Mouse (Mus musculus) retina, adult 2 months (tissue): ENCODE results near the gene Acsl3.
A peak's percentile ranks its signal among the peaks of the same experiment; 100 is the strongest.

Experiments used
- DNase-seq: peaks from one replicate; pipeline ENCODE4 v3.0.0-alpha.2; 2012; ENCODE audit warnings: low read depth, low spot score

Acsl3 gene

DNA sequence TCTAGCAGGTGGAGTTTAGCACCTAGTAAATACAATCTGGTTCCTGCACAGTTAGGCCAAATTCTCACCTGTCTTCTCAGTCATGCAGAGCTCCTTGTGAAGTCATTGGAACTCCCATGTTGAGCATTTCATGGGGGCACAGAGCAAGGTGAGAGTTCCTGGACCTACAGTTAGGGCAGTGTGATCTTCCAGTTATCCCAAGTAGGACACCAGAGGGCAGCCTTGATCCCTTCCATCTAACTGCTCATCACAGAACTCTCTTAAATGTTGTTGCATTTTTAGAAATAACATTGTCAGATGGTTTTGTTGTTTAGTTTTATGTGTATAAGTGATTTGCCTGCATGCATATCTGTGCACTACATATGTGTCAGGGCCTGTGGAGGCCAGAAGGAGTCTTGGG, 29.2 kb downstream of the Acsl3 start:
- DNase-seq, result peak; percentile 18

DNA sequence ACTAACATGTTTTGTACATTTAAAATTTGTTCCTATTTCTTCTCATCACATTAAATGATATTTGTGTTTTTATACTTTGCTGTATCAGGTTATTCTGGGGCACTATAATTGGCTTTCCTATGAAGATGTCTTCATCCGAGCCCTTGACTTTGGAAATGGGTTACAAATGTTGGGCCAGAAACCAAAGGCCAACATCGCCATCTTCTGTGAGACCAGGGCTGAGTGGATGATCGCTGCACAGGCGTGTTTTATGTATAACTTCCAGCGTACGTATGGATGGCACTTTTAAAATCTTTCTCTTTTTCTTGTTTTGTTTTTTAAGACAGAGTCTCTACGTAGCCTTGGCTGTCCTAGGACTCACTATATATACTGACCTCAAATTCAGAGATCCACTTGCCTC, 30.5 kb downstream of the Acsl3 start:
- no peak for DNase-seq

DNA sequence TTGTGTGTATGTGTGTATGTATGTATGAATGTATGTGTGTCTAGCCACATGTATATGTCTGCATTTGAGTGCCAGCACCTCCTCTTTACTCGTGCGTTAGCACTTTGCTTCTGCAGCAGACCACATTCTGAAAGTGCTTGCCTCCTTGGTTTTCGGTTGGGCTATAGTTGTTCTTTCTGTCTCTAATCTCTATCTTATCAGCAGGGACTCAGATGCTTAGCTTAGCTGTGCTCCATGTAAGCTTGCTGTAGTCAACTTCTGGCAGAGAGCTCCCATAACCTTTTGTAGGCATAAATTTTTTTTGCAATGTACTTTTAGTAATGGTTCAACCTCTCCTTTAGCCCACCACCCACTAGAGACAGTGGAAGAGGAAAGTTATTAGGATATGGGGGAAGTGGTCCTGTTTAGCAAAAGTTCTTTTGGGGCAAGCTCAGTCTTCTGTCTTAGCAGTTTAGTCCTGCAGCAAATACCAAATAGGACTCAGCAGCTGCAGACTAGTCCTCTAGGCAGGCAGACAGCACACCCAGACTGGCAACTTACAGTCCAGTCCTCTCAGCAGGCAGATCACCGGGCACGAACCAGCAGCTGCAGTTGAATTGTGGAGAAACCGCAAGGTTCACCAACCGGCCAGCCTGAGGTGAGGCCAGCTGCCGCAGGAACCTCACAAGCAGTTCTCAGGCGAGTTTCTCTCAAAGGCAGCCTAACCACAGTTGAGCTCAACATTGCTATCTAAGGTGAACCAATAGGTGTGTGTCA, 37.1 kb downstream of the Acsl3 start:
- DNase-seq, result no peak

DNA sequence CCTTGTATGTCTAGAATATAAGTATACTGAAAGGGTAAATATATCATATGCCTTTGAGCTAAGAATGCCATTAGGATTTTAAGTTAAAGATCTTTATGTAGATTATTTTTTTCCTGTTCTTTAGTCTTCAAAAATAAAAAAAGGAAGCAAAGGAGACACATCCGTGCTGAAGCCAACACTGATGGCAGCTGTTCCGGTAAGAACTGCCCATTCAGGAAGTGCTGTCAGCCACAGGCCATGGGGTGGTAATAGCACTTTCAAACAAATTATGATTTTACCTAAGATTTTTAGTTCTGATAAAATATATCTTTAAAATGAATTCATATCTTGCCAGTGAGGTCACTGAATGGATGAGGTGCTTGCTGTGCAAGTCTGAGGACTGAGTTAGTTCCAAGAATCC, 38.7 kb downstream of the Acsl3 start:
- DNase-seq, result no peak

DNA sequence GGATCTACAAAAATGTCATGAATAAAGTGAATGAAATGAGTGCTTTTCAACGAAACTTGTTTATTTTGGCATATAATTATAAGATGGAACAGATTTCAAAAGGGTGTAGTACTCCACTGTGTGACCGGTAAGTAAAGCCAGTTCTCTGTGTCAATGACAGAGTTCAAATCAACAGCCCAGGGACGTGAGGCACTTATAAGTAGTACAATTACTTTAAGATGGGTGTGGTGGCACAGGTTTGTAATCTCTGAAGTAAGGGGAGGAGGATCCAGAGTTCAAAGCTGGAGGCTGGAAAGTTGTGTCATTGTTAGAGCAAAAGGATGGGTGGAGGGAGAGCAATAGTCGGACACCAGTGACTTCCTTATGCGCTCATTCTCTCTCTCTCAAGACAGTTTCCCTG, 39.3 kb downstream of the Acsl3 start:
- DNase-seq, result no peak

DNA sequence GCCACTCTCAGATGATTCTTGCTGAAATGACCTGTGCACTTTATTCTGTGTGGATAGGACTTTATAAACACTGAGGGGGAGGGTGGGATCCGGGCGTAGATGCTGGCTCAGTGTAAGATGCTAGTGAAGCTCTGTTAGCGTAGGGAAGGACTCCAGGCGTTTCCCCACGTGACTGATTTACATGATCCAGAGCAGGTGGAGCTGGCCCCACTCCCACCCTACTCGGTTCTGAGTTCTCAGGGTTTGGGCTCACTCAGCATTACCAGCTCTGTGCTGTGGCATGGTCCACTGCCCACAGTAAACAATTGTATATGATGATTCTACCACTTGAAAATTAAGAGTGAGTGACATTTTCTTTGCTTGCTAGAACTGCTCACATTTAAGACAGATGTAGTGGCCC, 40.5 kb downstream of the Acsl3 start:
- no peak for DNase-seq

DNA sequence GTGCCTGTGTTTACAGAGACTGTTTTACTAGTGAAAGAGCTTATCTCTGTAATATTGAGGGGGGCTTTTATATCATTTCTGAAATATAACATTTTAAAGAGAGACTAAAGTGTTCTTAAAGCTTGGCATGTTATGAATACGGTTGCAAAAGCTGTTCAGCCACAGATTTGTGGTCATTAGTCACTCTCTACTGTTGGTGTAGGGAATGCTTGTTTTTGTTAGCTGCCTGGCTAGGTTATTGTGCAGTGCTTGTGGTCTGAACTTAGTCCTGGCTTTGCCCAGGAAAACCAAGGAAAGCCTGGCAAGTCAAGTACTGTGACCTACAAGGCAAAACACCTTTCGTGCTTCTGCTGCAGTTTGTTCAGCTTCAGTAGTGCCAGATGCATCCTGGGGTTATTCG, 44.1 kb downstream of the Acsl3 start:
- no peak for DNase-seq

DNA sequence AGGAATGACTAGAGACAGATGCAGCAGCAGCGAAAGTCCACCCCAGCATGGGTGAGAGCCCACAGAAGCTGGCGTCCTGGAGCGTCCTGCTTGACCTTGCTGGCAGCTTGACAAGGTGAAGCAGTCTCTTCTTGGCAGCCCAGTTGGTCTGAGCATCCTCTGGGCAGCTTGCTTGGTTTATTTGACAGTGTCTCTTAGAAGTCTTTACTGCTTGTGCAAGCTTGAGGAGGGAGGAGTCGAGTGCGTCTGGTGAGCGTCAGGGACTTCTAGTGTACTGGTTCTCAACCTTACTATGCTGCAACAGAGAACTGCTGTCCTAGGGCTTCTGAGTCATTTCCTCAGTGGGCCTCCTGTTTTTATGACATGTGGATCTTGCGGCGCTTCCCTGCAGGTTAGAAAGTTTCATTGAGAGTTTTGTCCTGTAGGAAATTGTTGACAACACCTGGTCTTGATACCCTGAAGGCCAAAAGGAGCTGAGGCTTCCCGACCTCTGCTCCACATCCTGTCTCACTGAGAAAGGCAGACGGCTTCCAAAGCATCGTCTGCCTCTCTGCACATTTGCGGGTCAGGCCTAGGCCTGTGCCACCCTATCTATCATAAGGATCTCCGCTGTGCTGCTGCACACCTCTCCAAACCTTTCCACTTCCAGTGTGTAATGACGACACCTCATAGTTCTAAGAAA, 44.8 kb downstream of the Acsl3 start:
- DNase-seq, result no peak

DNA sequence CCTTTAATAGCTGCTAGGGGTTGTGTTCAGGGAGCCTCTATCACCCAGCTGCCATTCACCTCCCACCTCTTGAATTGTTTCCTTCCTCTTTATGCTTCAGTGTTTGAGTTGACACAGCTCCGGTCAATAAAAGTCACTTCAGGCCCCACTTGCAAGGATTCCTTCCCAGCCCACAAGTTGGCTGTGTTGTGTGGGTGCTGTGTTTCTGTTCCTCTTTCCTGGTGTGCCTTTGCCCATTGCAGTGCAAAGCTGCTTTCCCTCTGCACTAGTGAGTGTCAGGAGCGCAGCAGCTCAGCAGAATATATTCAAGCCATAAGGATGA, 45.3 kb downstream of the Acsl3 start:
- DNase-seq, result no peak

DNA sequence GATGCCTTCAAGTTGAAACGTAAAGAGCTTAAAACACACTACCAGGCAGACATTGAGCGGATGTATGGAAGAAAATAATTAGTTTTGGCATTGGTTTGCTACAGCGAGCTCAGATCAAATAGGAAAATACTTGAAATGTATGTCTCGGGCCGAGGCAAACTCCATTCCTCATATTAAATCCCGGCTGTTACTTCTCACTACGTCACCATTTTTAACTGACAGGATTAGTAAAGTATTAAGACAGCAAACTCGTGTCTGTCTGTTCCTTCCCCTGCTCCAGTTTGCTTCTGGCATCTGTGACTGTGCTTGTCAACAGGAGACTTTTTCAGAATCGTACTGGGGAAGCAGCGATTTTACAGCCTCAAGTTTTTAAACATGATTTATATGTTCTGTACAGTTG, 48.7 kb downstream of the Acsl3 start:
- DNase-seq, result no peak

DNA sequence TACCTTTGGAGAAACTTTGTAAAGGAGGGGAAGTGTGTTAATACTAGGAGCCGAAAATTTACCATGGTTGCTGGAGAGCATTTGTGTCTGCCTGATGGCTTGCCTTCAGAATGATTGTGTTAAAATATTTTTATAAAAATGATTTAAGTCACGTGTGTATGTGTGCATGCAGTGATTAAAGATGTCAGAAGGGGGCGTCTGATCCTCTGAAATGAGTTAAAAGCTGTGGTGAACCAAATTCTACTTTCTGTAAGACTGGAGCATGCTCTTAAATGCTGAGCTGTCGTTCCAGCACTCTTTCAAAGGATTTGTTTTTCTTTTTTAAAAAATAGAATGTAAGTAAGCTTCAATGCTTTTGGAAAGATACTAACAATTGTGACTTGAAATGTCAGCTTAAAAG, 49.7 kb downstream of the Acsl3 start:
- DNase-seq, result no peak

DNA sequence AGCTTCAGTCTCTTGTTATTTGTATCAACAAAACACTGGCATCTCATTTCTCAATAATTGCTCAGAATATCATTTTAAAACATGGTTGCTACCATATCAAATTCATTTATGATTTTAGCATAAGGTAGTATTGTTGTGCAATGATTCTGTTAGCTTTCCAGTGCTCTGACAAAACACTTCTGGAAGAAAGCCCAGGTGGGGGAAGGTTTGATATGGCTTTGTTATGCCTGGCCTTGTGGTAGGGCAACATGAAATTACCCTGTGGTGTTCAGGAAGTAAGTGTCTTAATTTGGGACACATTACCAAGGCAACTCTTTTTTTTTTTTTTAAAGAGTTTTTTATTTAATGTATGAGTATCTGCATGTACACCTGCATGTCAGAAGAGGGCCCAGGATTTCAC, 52.4 kb downstream of the Acsl3 start:
- DNase-seq, result no peak

DNA sequence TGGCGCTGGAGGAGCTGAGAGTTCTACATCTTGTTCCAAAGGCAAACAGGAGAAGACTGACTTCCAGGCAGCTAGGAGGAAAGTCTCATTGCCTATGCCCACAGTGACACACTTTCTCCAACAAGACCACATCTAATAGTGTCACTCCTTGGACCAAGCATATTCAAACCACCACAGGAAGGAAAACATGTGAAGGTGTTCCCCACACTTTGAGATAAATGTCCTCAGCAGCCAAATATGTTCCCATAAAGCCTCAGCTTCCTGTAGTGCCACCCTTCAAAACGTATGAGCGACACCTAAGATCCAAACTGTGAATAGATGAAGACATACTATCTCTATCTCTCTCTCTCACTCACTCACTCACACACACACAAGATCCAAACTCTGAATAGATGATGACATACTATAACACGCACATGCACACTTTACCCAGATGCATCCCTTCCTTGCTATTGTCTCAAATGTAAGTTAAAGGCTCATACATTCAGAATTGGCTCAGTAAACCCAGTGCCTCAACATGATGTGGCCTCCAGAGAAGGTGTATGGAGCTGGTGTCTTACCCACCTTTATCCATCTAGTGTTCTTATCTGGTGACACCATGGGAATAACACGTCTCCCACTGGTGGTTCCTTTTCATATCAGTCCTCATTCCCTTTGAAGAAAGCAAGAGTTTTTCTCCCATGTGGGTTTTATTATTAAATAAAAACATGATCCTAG, 53.1 kb downstream of the Acsl3 start:
- DNase-seq, result no peak

DNA sequence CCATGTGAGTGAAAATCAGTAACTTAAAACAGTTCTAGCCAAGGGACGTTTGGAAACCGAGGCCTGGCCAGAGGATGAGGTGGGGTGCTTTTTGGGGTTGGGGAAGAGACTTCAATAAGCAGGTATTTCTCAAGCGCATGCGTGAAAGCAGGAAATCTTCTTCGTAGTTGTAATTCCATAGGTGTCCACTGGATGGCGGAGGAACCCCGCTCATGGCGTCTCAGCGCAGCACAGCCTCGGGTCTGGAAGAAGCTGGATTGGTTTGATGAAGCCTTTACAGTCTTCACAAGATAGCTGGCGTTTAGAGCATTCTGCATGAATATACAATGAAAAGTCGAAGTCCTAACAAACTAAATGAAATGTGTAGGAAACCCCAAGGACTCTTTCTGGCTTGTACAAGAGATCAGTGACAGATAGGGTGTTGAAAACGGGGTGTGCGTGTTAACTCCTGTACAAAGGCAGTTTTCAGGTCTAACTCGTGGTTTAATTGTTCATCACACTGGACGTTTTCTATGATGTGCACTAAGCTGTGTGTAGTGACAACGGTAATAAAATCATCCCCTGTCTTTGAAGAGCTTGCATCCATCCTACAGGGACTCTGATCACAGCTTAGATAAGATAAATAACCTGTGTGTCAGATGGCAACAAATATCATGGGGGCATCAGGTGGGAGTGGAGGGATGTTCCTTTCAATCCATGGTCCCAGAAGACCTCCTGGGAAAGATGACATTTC, 67.0 kb downstream of the Acsl3 start:
- peak; percentile 55 for DNase-seq

DNA sequence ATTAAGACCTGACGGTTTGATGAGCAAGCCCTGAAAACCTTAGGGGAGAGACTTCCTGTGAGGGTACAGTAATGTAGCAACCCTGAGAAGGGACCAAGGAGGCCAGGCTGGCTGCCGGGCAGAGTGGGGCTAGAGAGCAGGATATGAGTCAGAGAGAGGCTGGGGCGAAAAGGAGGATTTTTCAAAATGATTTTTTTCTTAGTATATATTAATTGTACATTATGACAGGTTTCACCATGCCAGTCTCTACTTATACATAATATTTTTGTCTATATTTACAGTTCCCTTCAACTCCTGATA, 67.5 kb downstream of the Acsl3 start:
- no peak for DNase-seq

DNA sequence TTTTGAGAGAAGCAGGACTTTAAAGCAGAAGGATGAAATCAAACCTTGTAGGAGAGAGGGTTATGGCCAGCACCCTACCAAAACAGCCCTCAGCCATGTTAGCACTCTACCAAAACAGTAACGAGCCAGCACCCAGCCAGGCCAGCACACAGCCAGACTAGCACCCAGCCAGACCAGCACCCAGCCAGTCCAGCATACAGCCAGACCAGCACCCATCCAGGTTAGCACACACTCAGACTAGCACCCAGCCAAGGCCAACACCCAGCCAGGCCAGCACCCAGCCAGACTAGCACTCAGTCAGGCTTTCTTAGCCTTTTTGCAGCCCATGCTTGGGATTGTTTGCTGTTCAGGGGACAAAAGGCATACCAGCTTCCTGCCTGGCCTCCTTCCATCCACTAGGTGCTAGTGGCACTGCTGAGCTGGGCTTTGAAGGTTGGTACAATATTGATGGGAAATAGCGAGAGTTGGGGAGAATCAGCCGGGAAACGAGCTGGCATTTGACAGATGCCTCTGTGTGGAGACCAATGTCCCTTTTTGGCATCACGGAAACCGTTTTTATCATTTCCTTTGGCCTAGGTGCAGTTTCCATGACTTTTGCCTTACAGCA, 68.1 kb downstream of the Acsl3 start:
- no peak for DNase-seq

DNA sequence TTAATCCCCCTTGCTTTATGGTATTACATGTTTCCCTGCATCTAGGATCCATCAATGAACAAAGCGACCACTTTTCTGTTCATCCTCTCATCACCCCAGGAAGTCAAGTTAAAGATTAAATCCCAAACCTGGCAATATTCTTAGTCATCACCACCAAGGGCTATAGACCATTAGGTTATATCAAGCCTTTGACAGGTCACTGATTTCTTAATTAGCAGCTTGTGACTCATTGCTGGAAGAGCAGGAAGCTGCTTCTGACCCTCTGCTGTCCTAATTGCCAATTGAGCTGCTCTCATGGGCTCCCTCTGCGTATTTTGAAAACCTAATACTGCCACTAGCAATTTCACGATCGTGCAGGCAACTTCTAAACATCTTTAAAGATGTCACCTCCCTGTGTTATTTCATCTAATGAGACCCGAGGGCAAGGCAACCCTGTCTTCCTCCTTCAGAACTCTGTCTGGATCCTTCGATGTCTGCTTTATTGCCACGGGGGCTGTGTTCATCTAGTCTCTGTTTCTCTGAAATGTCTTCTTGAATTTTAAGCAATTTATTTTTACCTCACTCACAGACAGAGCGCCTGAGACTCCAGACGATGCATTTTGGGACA, 72.6 kb downstream of the Acsl3 start:
- no peak for DNase-seq

DNA sequence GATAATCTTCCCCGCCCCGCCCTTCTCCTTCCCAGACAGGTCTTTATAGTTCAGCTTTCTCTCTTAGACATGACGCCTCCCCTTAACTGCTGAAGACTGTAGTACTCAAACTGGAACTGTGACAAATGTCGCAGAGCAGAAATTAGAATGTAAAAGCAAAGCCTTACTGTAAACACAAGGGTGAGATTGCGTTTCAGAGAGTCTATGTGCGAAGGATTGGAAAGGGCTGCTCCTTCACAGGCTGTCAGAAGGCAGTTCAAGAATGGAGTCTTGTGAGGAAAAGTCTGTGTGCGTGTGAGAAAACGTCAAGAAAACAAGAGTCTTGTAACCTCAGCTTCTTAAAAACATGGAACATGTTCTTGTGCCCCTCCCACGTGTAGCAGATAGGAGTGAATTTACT, 74.7 kb downstream of the Acsl3 start:
- DNase-seq, result no peak

DNA sequence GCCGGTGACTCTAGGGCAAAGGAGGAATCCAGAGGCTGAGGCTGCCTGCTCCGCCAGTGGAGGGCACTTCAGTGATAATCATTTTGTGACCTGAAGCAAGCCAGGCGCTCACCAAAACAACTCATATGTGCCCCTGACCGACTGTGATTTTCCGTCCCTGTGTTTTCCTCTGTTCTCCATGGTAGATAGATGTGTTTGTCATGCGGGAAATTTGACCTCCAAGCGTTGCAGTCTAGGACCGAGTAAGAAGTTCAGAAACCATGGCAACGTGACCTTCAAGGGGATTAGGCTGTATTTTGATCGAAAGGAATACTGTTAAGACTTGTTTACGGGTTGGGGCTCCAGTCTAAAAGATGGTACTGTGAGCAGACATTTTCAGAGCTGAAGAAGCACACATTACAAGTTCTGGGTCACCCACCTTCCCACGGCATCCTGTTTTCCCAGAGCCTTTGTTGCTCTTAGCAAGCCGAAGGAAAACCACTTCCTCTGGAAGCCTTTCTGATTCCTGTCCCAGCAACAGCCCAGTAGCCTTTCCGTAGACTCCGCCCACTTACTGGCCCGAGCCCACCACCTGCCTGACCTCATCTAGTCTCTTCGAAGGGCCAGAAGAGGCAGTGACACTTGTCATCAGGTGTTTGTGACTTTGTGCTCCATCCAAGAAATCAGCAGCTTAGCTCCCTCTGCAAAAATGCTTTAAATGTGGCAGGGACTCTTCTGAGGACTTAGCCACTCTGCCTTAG, 76.8 kb downstream of the Acsl3 start:
- no peak for DNase-seq

DNA sequence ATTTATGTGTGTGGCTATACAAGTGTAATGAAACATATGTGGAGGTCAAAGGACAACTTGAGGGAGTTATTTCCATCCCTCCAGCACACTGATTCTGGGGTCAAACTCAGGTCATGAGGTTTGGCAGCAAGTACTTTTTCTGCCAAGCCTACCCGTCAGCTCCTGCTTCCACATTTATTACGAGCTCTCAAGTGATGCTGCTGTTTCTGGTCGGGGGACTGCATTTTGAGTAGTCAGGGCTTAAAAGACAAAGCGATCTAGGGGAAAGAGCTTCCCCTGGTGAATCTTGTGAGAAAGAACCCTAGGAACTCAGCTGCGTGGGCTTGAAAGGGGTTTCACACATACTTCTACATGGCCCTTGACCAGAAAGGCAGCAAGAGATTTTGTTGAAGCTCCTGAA, 80.0 kb downstream of the Acsl3 start:
- DNase-seq, result no peak

DNA sequence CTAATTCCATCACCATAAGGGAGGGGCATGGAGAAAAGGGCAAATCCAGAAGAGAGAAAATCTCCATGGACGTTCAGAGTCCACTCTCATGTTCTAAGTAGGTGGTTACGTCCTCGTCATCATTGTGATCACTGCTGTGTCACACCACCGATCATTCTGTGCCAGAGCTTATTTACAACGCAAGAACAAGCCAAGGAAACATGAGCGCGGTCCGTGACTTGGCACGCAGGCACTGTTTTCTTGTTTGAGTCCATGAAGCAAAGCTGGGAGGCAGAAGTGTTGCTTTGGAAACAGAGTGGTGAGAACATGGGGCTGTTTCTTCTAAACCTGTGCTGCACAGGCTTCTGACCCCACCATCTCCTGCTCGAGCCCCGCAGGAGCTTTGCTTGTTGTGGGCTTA, 83.1 kb downstream of the Acsl3 start:
- no peak for DNase-seq
